Mouse (Mus musculus) lung, embryonic 15.5 days (tissue): Measurements from ENCODE around the gene Ranbp10. TPM values are rescaled to one million over a fixed set of nuclear protein-coding genes. Genes with fewer than 3 reads are reported as not detected.
"Not testable (repeated sequence)": the region's sequence is repeated elsewhere in the genome, so short reads cannot be mapped to it uniquely, and the experiment has no call there.

Source experiments
- ATAC-seq: fragments of 200-750 bp; cut with Nextera tagmentation; 2 replicates; pipeline ENCODE4 v1.8.0; 2017; ENCODE audit warnings: moderate number of reproducible peaks, borderline replicate concordance; ENCODE audit not compliant: low FRiP score, low TSS enrichment; ENCODE audit errors: extremely low read depth
- H3K27ac ChIP-seq: fragments of 300-500 bp; sonication (generic); 2 replicates; pipeline ENCODE4 v1.5.1; 2015; ENCODE audit warnings: moderate library complexity, mild to moderate bottlenecking, inconsistent platforms
- H3K27me3 ChIP-seq: fragments of 300-500 bp; sonication (generic); 2 replicates; pipeline ENCODE4 v1.6.1; 2015; ENCODE audit warnings: inconsistent platforms
- H3K36me3 ChIP-seq: fragments of 300-500 bp; sonication (generic); 2 replicates; pipeline ENCODE4 v1.6.1; 2015; ENCODE audit warnings: inconsistent platforms
- H3K4me1 ChIP-seq: fragments of 300-500 bp; sonication (generic); 2 replicates; pipeline ENCODE4 v1.6.1; 2015; ENCODE audit warnings: inconsistent platforms
- H3K4me2 ChIP-seq: fragments of 300-500 bp; sonication (generic); 2 replicates; pipeline ENCODE4 v1.6.1; 2015; ENCODE audit warnings: inconsistent platforms, mild to moderate bottlenecking, moderate library complexity
- H3K4me3 ChIP-seq: fragments of 300-500 bp; sonication (generic); 2 replicates; pipeline ENCODE4 v1.5.1; 2015; ENCODE audit warnings: mild to moderate bottlenecking, inconsistent platforms
- H3K9ac ChIP-seq: fragments of 300-500 bp; sonication (generic); 2 replicates; pipeline ENCODE4 v1.6.1; 2015; ENCODE audit warnings: inconsistent platforms
- H3K9me3 ChIP-seq: fragments of 300-500 bp; sonication (generic); 2 replicates; pipeline ENCODE4 v1.6.1; 2016; ENCODE audit warnings: inconsistent platforms
- WGBS: fragments of 180-500 bp; shearing (Covaris S2); methylation state at CpG from one replicate; pipeline ENCODE4 v1.1.7; 2015; 5-methylcytosine and 5-hydroxymethylcytosine counted together
- polyA plus RNA-seq: library from polyadenylated mRNA; unstranded; fragments of >200 nt; fragmentation: Nextera tagmentation; extraction: Ambion mirVana; gene quantifications from 2 replicates; pipeline ENCODE4 v1.2.1, GENCODE M21; 2015

Gene Ranbp10
- polyA plus RNA-seq, 1 experiment from 2014 or later: 12.0 TPM

GRCm38 (mm10) chr8:105854303-105854702, 27.2 kb upstream of the Ranbp10 start:
- peak overlapping the region; percentile 86 for H3K9ac ChIP-seq
- H3K36me3 ChIP-seq: peaks cover 2% of the 10 kb centered on the region; the same call in 1 of the 2 replicates
- peak overlapping the region; percentile 94 for H3K4me3 ChIP-seq
- H3K4me1 ChIP-seq: peaks cover 45% of the 10 kb centered on the region
- no peak overlapping the region for H3K27ac ChIP-seq
- 21% methylated on average over 8 of the region's 8 CpGs for WGBS
- peak overlapping the region; percentile 92 for H3K4me2 ChIP-seq
- no peaks in the 10 kb centered on the region for H3K9me3 ChIP-seq
- H3K27me3 ChIP-seq: no peaks in the 10 kb centered on the region
- ATAC-seq: no peak

- Histone ChIP-seq H3K4me2 (peak within 1 kb of the TSS; percentile 73; the same call in 1 of the 2 replicates), H3K36me3 (peaks cover 14% of the 10 kb centered on the region), H3K27ac (no peak within 1 kb of the TSS), H3K9ac (no peak within 1 kb of the TSS), H3K4me1 (peaks cover 34% of the 10 kb centered on the region), H3K27me3 (no peaks in the 10 kb centered on the region), H3K9me3 (no peaks in the 10 kb centered on the region), H3K4me3 (no peak within 1 kb of the TSS)
- WGBS: 87% methylated on average over 3 of the region's 3 CpGs
- ATAC-seq: no peak
Measured at GRCm38 (mm10) chr8:105853178-105853577, 26.0 kb upstream of the Ranbp10 start, which contains the start of gene Cenpt. Gene Cenpt (minus strand): TSS chr8:105853278.

GRCm38 (mm10) chr8:105852146-105852729, 25.1 kb upstream of the Ranbp10 start:
- Histone ChIP-seq H3K4me1 (peaks cover 25% of the 10 kb centered on the region), H3K4me2 (peak overlapping the region; percentile 73; the same call in 1 of the 2 replicates), H3K4me3 (peak overlapping the region; percentile 75; the same call in 1 of the 2 replicates), H3K9me3 (no peaks in the 10 kb centered on the region), H3K27me3 (no peaks in the 10 kb centered on the region), H3K27ac (no peak overlapping the region), H3K36me3 (peaks cover 22% of the 10 kb centered on the region), H3K9ac (no peak overlapping the region)
- WGBS: 78% methylated on average over 12 of the region's 12 CpGs
- ATAC-seq: no peak

GRCm38 (mm10) chr8:105851651-105852143, 24.5 kb upstream of the Ranbp10 start:
- ATAC-seq: peak; percentile 75
- Histone ChIP-seq H3K27me3 (no peaks in the 10 kb centered on the region), H3K4me2 (peak overlapping the region; percentile 73), H3K36me3 (peaks cover 27% of the 10 kb centered on the region), H3K4me1 (peaks cover 20% of the 10 kb centered on the region), H3K9ac (peak overlapping the region; percentile 84), H3K4me3 (peak overlapping the region; percentile 75), H3K9me3 (no peaks in the 10 kb centered on the region), H3K27ac (peak overlapping the region; percentile 74)
- WGBS: under 1% methylated on average over 34 of the region's 34 CpGs

- peak overlapping the region; percentile 13 for H3K4me3 ChIP-seq
- H3K4me1 ChIP-seq: peaks cover 10% of the 10 kb centered on the region
- no peaks in the 10 kb centered on the region for H3K27me3 ChIP-seq
- H3K27ac ChIP-seq: no peak overlapping the region
- peak overlapping the region; percentile 43 for H3K4me2 ChIP-seq
- no peak overlapping the region for H3K9ac ChIP-seq
- no peaks in the 10 kb centered on the region for H3K9me3 ChIP-seq
- no peak for ATAC-seq
- 63% methylated on average over 7 of the region's 7 CpGs for WGBS
- H3K36me3 ChIP-seq: peaks cover 38% of the 10 kb centered on the region
Measured at GRCm38 (mm10) chr8:105850611-105851010, 23.5 kb upstream of the Ranbp10 start.

- peaks cover 44% of the 10 kb centered on the region for H3K36me3 ChIP-seq
- H3K4me3 ChIP-seq: no peak overlapping the region
- no peak for ATAC-seq
- H3K9me3 ChIP-seq: no peaks in the 10 kb centered on the region
- no peak overlapping the region for H3K27ac ChIP-seq
- H3K9ac ChIP-seq: no peak overlapping the region
- no peaks in the 10 kb centered on the region for H3K27me3 ChIP-seq
- WGBS: 71% methylated on average over 4 of the region's 4 CpGs
- peaks cover 10% of the 10 kb centered on the region for H3K4me1 ChIP-seq
- H3K4me2 ChIP-seq: peak overlapping the region; percentile 43; the same call in 1 of the 2 replicates
Measured at GRCm38 (mm10) chr8:105850014-105850413, 22.9 kb upstream of the Ranbp10 start.

GRCm38 (mm10) chr8:105846678-105847077, 19.5 kb upstream of the Ranbp10 start:
- no peaks in the 10 kb centered on the region for H3K27me3 ChIP-seq
- H3K9ac ChIP-seq: no peak overlapping the region
- WGBS: 88% methylated on average over 11 of the region's 11 CpGs
- no peak overlapping the region for H3K4me3 ChIP-seq
- H3K27ac ChIP-seq: no peak overlapping the region
- peaks cover 7% of the 10 kb centered on the region for H3K4me1 ChIP-seq
- no peaks in the 10 kb centered on the region for H3K9me3 ChIP-seq
- no peak overlapping the region for H3K4me2 ChIP-seq
- H3K36me3 ChIP-seq: peaks cover 60% of the 10 kb centered on the region
- no peak for ATAC-seq

GRCm38 (mm10) chr8:105839209-105839608, 12.1 kb upstream of the Ranbp10 start:
- 85% methylated on average over 5 of the region's 5 CpGs for WGBS

GRCm38 (mm10) chr8:105836991-105837390, 9.8 kb upstream of the Ranbp10 start:
- Histone ChIP-seq H3K4me3 (no peak overlapping the region), H3K36me3 (no peaks in the 10 kb centered on the region), H3K9me3 (no peaks in the 10 kb centered on the region), H3K27ac (no peak overlapping the region), H3K4me1 (no peaks in the 10 kb centered on the region), H3K9ac (no peak overlapping the region), H3K4me2 (no peak overlapping the region), H3K27me3 (no peaks in the 10 kb centered on the region)
- WGBS: 82% methylated on average over 6 of the region's 6 CpGs
- no peak for ATAC-seq

More at GRCm38 (mm10) chr8:105839209-105839608, 12.1 kb upstream of the Ranbp10 start:
- Histone ChIP-seq H3K27ac (no peak overlapping the region), H3K4me3 (no peak overlapping the region), H3K27me3 (no peaks in the 10 kb centered on the region), H3K4me1 (no peaks in the 10 kb centered on the region), H3K36me3 (peaks cover 8% of the 10 kb centered on the region), H3K4me2 (no peak overlapping the region), H3K9me3 (no peaks in the 10 kb centered on the region), H3K9ac (no peak overlapping the region)
- ATAC-seq: no peak

GRCm38 (mm10) chr8:105835318-105835717, 8.2 kb upstream of the Ranbp10 start:
- Histone ChIP-seq H3K9me3 (no peaks in the 10 kb centered on the region), H3K9ac (no peak overlapping the region), H3K4me2 (no peak overlapping the region), H3K36me3 (no peaks in the 10 kb centered on the region), H3K4me1 (no peaks in the 10 kb centered on the region), H3K27me3 (no peaks in the 10 kb centered on the region), H3K4me3 (no peak overlapping the region), H3K27ac (no peak overlapping the region)
- ATAC-seq: no peak; the same call in 1 of the 2 replicates
- 30% methylated on average over 11 of the region's 11 CpGs for WGBS

- H3K27me3 ChIP-seq, H3K36me3 ChIP-seq, ATAC-seq, H3K27ac ChIP-seq, H3K4me2 ChIP-seq, H3K4me1 ChIP-seq, H3K9me3 ChIP-seq, H3K4me3 ChIP-seq, H3K9ac ChIP-seq: not testable (repeated sequence)
- whole genome bisulfite sequencing: 78% methylated on average over 2 of the region's 2 CpGs
Measured at GRCm38 (mm10) chr8:105833740-105834139, 6.6 kb upstream of the Ranbp10 start.

GRCm38 (mm10) chr8:105826379-105826778, 771 bp downstream of the Ranbp10 start:
- Histone ChIP-seq H3K27ac (no peak overlapping the region), H3K4me2 (peak overlapping the region; percentile 63), H3K4me3 (peak overlapping the region; percentile 82), H3K36me3 (peaks cover 27% of the 10 kb centered on the region), H3K9me3 (no peaks in the 10 kb centered on the region), H3K4me1 (peaks cover 15% of the 10 kb centered on the region), H3K27me3 (no peaks in the 10 kb centered on the region), H3K9ac (peak overlapping the region; percentile 83)
- WGBS: 4% methylated on average over 4 of the region's 4 CpGs
- ATAC-seq: no peak
